Mouse (Mus musculus): ENCODE data around the gene Akap2.

Akap2 gene

GRCm38 (mm10) chr4:57820839-57821374 is 103.5 kb downstream of the Akap2 start:
- TF ChIP-seq GATA4 (IDR thresholded peaks at IDR 0.05; ENCODE audit: insufficient replicate concordance, low read length), result no peak

GRCm38 (mm10) chr4:57821556-57822356 is 104.3 kb downstream of the Akap2 start:
- no peak for TF ChIP-seq GATA4 (IDR thresholded peaks at IDR 0.05; ENCODE audit: insufficient replicate concordance, low read length)

GRCm38 (mm10) chr4:57822641-57823040 is 105.2 kb downstream of the Akap2 start:
- no peak for TF ChIP-seq GATA4 (IDR thresholded peaks at IDR 0.05; ENCODE audit: insufficient replicate concordance, low read length)

- TF ChIP-seq GATA4 (IDR thresholded peaks at IDR 0.05; ENCODE audit: insufficient replicate concordance, low read length), result no peak
Measured at GRCm38 (mm10) chr4:57824626-57825240, 107.3 kb downstream of the Akap2 start.

GRCm38 (mm10) chr4:57826272-57826671 is 108.8 kb downstream of the Akap2 start:
- TF ChIP-seq GATA4 (IDR thresholded peaks at IDR 0.05; ENCODE audit: insufficient replicate concordance, low read length), result no peak

- TF ChIP-seq GATA4 (IDR thresholded peaks at IDR 0.05; ENCODE audit: insufficient replicate concordance, low read length), result no peak
Measured at GRCm38 (mm10) chr4:57829131-57829530, 111.7 kb downstream of the Akap2 start.

GRCm38 (mm10) chr4:57829740-57830139 is 112.3 kb downstream of the Akap2 start:
- no peak for TF ChIP-seq GATA4 (IDR thresholded peaks at IDR 0.05; ENCODE audit: insufficient replicate concordance, low read length)

GRCm38 (mm10) chr4:57832318-57832717 is 114.9 kb downstream of the Akap2 start:
- no peak for TF ChIP-seq GATA4 (IDR thresholded peaks at IDR 0.05; ENCODE audit: insufficient replicate concordance, low read length)

- TF ChIP-seq GATA4 (IDR thresholded peaks at IDR 0.05; ENCODE audit: insufficient replicate concordance, low read length), result no peak
Measured at GRCm38 (mm10) chr4:57833060-57833459, 115.6 kb downstream of the Akap2 start.

- TF ChIP-seq GATA4 (IDR thresholded peaks at IDR 0.05; ENCODE audit: insufficient replicate concordance, low read length), result no peak
Measured at GRCm38 (mm10) chr4:57834141-57834540, 116.7 kb downstream of the Akap2 start.

- no peak for TF ChIP-seq GATA4 (IDR thresholded peaks at IDR 0.05; ENCODE audit: insufficient replicate concordance, low read length)
Measured at GRCm38 (mm10) chr4:57837089-57837488, 119.6 kb downstream of the Akap2 start.

- TF ChIP-seq GATA4 (IDR thresholded peaks at IDR 0.05; ENCODE audit: insufficient replicate concordance, low read length), result peak; percentile 60; the same call in 1 of the 2 replicates
Measured at GRCm38 (mm10) chr4:57839343-57839742, 121.9 kb downstream of the Akap2 start.

GRCm38 (mm10) chr4:57841911-57842310 is 124.5 kb downstream of the Akap2 start:
- no peak for TF ChIP-seq GATA4 (IDR thresholded peaks at IDR 0.05; ENCODE audit: insufficient replicate concordance, low read length)

GRCm38 (mm10) chr4:57842472-57843305 is 125.2 kb downstream of the Akap2 start:
- no peak for TF ChIP-seq GATA4 (IDR thresholded peaks at IDR 0.05; ENCODE audit: insufficient replicate concordance, low read length)

GRCm38 (mm10) chr4:57845031-57845431 is 127.6 kb downstream of the Akap2 start:
- peak; percentile 27; the same call in 1 of the 2 replicates for TF ChIP-seq GATA4 (IDR thresholded peaks at IDR 0.05; ENCODE audit: insufficient replicate concordance, low read length)
